Mouse (Mus musculus) inflammation-experienced regulatory T-cells, adult 6 months (primary cell): ENCODE measurements around the gene Hsf4. TPM values are rescaled to one million over a fixed set of nuclear protein-coding genes. Genes with fewer than 3 reads are reported as not detected.
A peak's percentile ranks its signal among the peaks of the same experiment; 100 is the strongest.

ENCODE experiments used
- ATAC-seq: one replicate; pipeline ENCODE4 v1.8.0; 2017
- polyA plus RNA-seq, 3 experiments: library from polyadenylated mRNA; unstranded; fragments of 100-300 nt; shearing (Covaris generic); gene quantifications; one replicate each; pipeline ENCODE4 v1.2.1; 2017

The Hsf4 gene
- polyA plus RNA-seq, 3 experiments from 2014 or later, result 0.34 TPM; not detected in 2

GRCm38 (mm10) chr8:105306146-105306691, 36.6 kb downstream of the Hsf4 start:
- ATAC-seq, result peak; percentile 13

- ATAC-seq, result no peak
Measured at GRCm38 (mm10) chr8:105307670-105308069, 38.1 kb downstream of the Hsf4 start.

GRCm38 (mm10) chr8:105308428-105308827, 38.8 kb downstream of the Hsf4 start:
- no peak for ATAC-seq

- ATAC-seq, result no peak
Measured at GRCm38 (mm10) chr8:105309142-105309847, 39.7 kb downstream of the Hsf4 start.

- no peak for ATAC-seq
Measured at GRCm38 (mm10) chr8:105310118-105310517, 40.5 kb downstream of the Hsf4 start.

- no peak for ATAC-seq
Measured at GRCm38 (mm10) chr8:105311718-105312117, 42.1 kb downstream of the Hsf4 start.

- ATAC-seq, result no peak
Measured at GRCm38 (mm10) chr8:105312891-105313481, 43.4 kb downstream of the Hsf4 start.

- ATAC-seq, result no peak
Measured at GRCm38 (mm10) chr8:105313622-105314402, 44.2 kb downstream of the Hsf4 start.

- ATAC-seq, result no peak
Measured at GRCm38 (mm10) chr8:105315073-105315769, 45.6 kb downstream of the Hsf4 start.

- ATAC-seq, result no peak
Measured at GRCm38 (mm10) chr8:105317941-105318340, 48.3 kb downstream of the Hsf4 start.

GRCm38 (mm10) chr8:105318662-105319190, 49.1 kb downstream of the Hsf4 start:
- ATAC-seq, result no peak

GRCm38 (mm10) chr8:105323183-105323582, 53.6 kb downstream of the Hsf4 start:
- ATAC-seq, result no peak

Other genes starting within 250 kb of the Hsf4 start
- not detected for gene Ces3a, start 221.2 kb upstream of the Hsf4 start, polyA plus RNA-seq
- gene Ces3b, start 186.0 kb upstream of the Hsf4 start, polyA plus RNA-seq, result not detected
- gene Ces4a, start 138.0 kb upstream of the Hsf4 start, polyA plus RNA-seq, result not detected
- gene Cbfb, start 99.1 kb upstream of the Hsf4 start, polyA plus RNA-seq, result 10 to 100 TPM; 34.4 to 53.8 (median 42.1) TPM
- 10 to 100 TPM; 11.1 to 14.6 (median 12.1) TPM for gene D230025D16Rik, start 44.7 kb upstream of the Hsf4 start, polyA plus RNA-seq
- under 1 TPM; 0.51 to 0.97 (median 0.87) TPM for gene B3gnt9, start 14.6 kb upstream of the Hsf4 start, polyA plus RNA-seq
- 10 to 100 TPM; 54.1 to 78.8 (median 58.2) TPM for gene Tradd, start 5.2 kb upstream of the Hsf4 start, polyA plus RNA-seq
- gene Fbxl8, start 5.2 kb upstream of the Hsf4 start, polyA plus RNA-seq, result 10 to 100 TPM; 18.5 to 24.7 (median 18.5) TPM
- under 1 TPM in 1 of 3 experiments, not detected in 2; 0.26 TPM for gene Nol3, start 6.3 kb downstream of the Hsf4 start, polyA plus RNA-seq
- 1 to 10 TPM; 1.2 to 2.5 (median 2.1) TPM for gene 4931428F04Rik, start 20.1 kb downstream of the Hsf4 start, polyA plus RNA-seq
- under 1 TPM in 2 of 3 experiments, not detected in 1; 0.38 to 0.60 TPM for gene Exoc3l, start 26.3 kb downstream of the Hsf4 start, polyA plus RNA-seq
- 10 to 100 TPM; 54.2 to 61.3 (median 55.9) TPM for gene E2f4, start 27.9 kb downstream of the Hsf4 start, polyA plus RNA-seq
- gene Elmo3, start 35.8 kb downstream of the Hsf4 start, polyA plus RNA-seq, result 10 to 100 TPM in 1 of 3 experiments, 1 to 10 TPM in 2; 3.9 to 11.8 (median 9.5) TPM
- 1 to 10 TPM; 1.8 to 4.2 (median 3.2) TPM for gene Lrrc29, start 56.5 kb downstream of the Hsf4 start, polyA plus RNA-seq
- gene Tmem208, start 56.6 kb downstream of the Hsf4 start, polyA plus RNA-seq, result 100 to 1,000 TPM; 136 to 151 (median 144) TPM
- 1 to 10 TPM; 3.1 to 3.5 (median 3.2) TPM for gene Fhod1, start 78.2 kb downstream of the Hsf4 start, polyA plus RNA-seq
- 1 to 10 TPM in 1 of 3 experiments, under 1 TPM in 2; 0.28 to 1.3 (median 0.42) TPM for gene Slc9a5, start 79.0 kb downstream of the Hsf4 start, polyA plus RNA-seq
- under 1 TPM in 1 of 3 experiments, not detected in 2; 0.11 TPM for gene Plekhg4, start 103.5 kb downstream of the Hsf4 start, polyA plus RNA-seq
- gene Kctd19, start 143.7 kb downstream of the Hsf4 start, polyA plus RNA-seq, result not detected
- gene Lrrc36, start 143.8 kb downstream of the Hsf4 start, polyA plus RNA-seq, result not detected
- 1 to 10 TPM in 1 of 3 experiments, under 1 TPM in 1, not detected in 1; 0.48 to 2.2 TPM for gene Tppp3, start 201.7 kb downstream of the Hsf4 start, polyA plus RNA-seq
- 1 to 10 TPM; 1.1 to 2.2 (median 1.8) TPM for gene Zdhhc1, start 227.1 kb downstream of the Hsf4 start, polyA plus RNA-seq
- gene Hsd11b2, start 249.0 kb downstream of the Hsf4 start, polyA plus RNA-seq, result not detected